Mouse (Mus musculus): ENCODE measurements around the gene Rnf31. TPM values are rescaled to one million over a fixed set of nuclear protein-coding genes. Genes with fewer than 3 reads are reported as not detected.

The Rnf31 gene
- 10 to 100 TPM; 26.7 to 37.2 (median 35.3) TPM for polyA plus RNA-seq (2017; shearing (Covaris generic))

- peak; percentile 75 for ATAC-seq
These were observed at the start of gene Rnf31 for GRCm38 (mm10) chr14:55591331-55591891. Gene Rnf31, plus strand, starts transcription at chr14:55591708.

GRCm38 (mm10) chr14:55542268-55542667 is 49.2 kb upstream of the Rnf31 start:
- ATAC-seq = no peak

- ATAC-seq = no peak
These were observed 47.2 kb upstream of the Rnf31 start for GRCm38 (mm10) chr14:55544334-55544733.

GRCm38 (mm10) chr14:55550191-55550590 is 41.3 kb upstream of the Rnf31 start:
- no peak for ATAC-seq

GRCm38 (mm10) chr14:55551347-55551746 is 40.2 kb upstream of the Rnf31 start:
- no peak for ATAC-seq

GRCm38 (mm10) chr14:55551794-55552193 is 39.7 kb upstream of the Rnf31 start:
- ATAC-seq = no peak

- no peak for ATAC-seq
These were observed 36.9 kb upstream of the Rnf31 start for GRCm38 (mm10) chr14:55554635-55555034.

- no peak for ATAC-seq
These were observed 35.7 kb upstream of the Rnf31 start for GRCm38 (mm10) chr14:55555788-55556187.

GRCm38 (mm10) chr14:55557003-55557402 is 34.5 kb upstream of the Rnf31 start:
- ATAC-seq = peak; percentile 19

GRCm38 (mm10) chr14:55557587-55557986 is 33.9 kb upstream of the Rnf31 start:
- ATAC-seq = no peak

- ATAC-seq = no peak
These were observed 32.6 kb upstream of the Rnf31 start for GRCm38 (mm10) chr14:55558740-55559448.

- peak; percentile 37 for ATAC-seq
These were observed 31.7 kb upstream of the Rnf31 start, which contains the start of gene Dcaf11 for GRCm38 (mm10) chr14:55559799-55560201. Gene Dcaf11, plus strand, starts transcription at chr14:55560006.

- peak; percentile 86 for ATAC-seq
These were observed 31.1 kb upstream of the Rnf31 start, which contains the start of gene A730061H03Rik for GRCm38 (mm10) chr14:55560202-55561073. Gene A730061H03Rik, minus strand, starts transcription at chr14:55560406.

GRCm38 (mm10) chr14:55561860-55562259 is 29.6 kb upstream of the Rnf31 start:
- ATAC-seq = no peak

- ATAC-seq = no peak
These were observed 28.3 kb upstream of the Rnf31 start for GRCm38 (mm10) chr14:55563249-55563648.

- ATAC-seq = no peak
These were observed 25.8 kb upstream of the Rnf31 start for GRCm38 (mm10) chr14:55565748-55566147.

- no peak for ATAC-seq
These were observed 24.0 kb upstream of the Rnf31 start for GRCm38 (mm10) chr14:55567496-55567895.

GRCm38 (mm10) chr14:55570588-55570987 is 20.9 kb upstream of the Rnf31 start:
- ATAC-seq = no peak

GRCm38 (mm10) chr14:55571760-55572159 is 19.7 kb upstream of the Rnf31 start:
- ATAC-seq = no peak

- ATAC-seq = no peak
These were observed 16.2 kb upstream of the Rnf31 start, which contains the start of gene Fitm1 for GRCm38 (mm10) chr14:55575302-55575701. Gene Fitm1, plus strand, starts transcription at chr14:55575617.

GRCm38 (mm10) chr14:55575711-55576110 is 15.8 kb upstream of the Rnf31 start:
- no peak for ATAC-seq

- no peak for ATAC-seq
These were observed 15.1 kb upstream of the Rnf31 start for GRCm38 (mm10) chr14:55576376-55576775.
